Mouse (Mus musculus) cerebellum, adult 11-12 months (tissue): Measurements from ENCODE around the gene Rpe.
A peak's percentile ranks its signal among the peaks of the same experiment; 100 is the strongest.
"Not testable (repeated sequence)": the region's sequence is repeated elsewhere in the genome, so short reads cannot be mapped to it uniquely, and the experiment has no call there.

ENCODE experiments used
- DNase-seq: peaks from one replicate; pipeline ENCODE4 v3.0.0; 2022

The Rpe gene

GRCm38 (mm10) chr1:66700693-66701575 is at the start of gene Rpe:
TSS of gene Rpe (plus strand) at chr1:66700831.
- peak; percentile 92 for DNase-seq

- no peak for DNase-seq
These were observed 45.4 kb upstream of the Rpe start for GRCm38 (mm10) chr1:66655119-66655746.

DNA sequence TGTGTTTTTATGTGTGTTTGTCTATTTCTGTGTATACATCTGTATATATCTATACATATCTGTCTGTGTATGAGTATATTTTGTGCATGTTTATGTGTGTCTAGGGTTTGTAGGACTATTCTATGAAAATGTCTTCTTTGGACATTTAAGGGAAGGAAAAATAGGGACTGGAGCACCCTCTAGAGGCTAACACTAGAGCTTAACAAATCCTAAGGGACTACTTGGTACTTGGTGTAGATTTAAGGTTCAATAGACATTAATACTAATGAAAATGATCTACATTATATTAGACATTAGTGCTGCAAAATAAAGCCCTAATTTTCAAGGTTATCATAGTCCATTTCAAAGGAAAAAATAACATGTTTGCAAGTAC is 44.9 kb upstream of the Rpe start:
- DNase-seq = no peak

DNA sequence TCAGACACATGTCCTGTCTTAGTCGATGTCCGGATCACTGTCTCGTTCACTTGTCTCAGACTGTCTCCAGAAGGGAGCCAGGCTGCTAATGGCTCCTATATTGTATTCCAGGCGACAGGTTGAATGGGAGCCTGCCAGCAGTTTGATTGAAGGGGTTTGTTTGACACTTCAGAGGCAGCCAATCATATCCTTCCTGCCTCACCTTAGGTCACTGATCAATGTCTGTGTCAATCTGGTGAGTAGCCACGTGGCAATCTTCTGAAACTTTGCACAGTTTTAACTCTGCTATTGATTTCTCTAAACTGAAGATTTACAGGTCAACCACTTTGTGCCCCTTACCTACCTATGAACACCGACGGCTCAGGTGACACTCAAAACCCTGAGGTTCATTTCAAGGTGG is 29.2 kb upstream of the Rpe start:
- DNase-seq = no peak

GRCm38 (mm10) chr1:66672812-66673211 is 27.8 kb upstream of the Rpe start:
- DNase-seq = no peak

GRCm38 (mm10) chr1:66677928-66678327 is 22.7 kb upstream of the Rpe start:
- no peak for DNase-seq

DNA sequence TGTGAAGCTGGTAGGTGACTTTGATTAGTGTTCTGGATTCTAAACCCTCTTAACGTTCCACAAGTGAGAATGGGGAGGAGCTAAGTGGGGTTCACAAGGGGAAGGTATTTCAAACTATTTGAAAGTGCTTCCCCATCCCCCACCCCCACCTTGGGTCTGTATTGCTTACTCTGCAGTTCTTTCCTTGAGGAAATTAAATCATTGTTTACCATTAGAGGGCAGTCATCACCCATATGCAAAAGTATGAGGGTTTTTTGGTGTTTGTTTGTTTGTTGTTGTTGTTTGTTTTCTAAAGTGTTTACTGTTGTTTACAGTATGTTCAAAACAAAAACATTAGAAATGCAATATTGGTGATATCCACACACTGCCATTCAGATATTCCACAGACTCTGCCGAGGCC is 22.0 kb upstream of the Rpe start:
- DNase-seq = no peak

DNA sequence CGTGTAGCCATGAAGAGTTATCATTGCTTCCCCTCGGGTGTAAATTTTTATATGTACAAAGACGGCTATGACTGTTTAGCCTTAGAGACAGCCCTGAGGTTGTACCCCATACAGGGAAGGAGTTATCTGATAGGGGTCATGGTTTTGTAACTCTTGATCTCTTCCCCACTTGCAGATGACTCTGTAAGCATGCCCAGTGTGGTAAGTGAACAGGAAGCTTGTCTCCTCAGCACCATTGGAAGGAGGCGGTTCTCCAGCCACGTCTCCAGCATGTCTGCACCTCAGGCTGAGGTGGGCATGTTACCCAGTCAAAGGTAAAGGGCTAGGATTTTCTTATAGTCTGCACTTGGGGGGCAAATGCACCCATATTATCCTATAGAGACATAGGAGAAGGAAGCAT is 17.7 kb upstream of the Rpe start:
- DNase-seq = no peak

DNA sequence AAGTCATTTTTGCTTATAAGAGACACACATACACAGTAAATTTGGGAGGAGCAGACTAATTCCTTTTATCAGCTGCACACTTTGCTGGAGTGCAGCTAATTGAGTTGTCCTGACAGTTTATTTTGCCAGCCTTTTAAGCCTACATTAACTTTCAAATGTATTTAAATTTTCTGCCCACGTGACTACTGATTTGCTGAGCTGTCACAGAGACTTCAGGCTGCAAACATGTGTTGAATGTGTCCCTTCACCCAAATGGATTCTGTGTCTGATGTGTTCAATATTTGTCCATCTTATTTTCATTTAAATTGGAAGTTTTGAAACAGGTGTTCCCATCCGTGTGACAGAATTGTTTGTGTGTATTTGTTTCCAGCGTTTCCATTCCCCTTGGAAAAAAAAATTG is 8.9 kb upstream of the Rpe start:
- DNase-seq = no peak

GRCm38 (mm10) chr1:66692308-66692707 is 8.3 kb upstream of the Rpe start:
- no peak for DNase-seq

GRCm38 (mm10) chr1:66692780-66693392 is 7.7 kb upstream of the Rpe start:
- no peak for DNase-seq

GRCm38 (mm10) chr1:66694266-66694665 is 6.4 kb upstream of the Rpe start:
- DNase-seq = no peak

DNA sequence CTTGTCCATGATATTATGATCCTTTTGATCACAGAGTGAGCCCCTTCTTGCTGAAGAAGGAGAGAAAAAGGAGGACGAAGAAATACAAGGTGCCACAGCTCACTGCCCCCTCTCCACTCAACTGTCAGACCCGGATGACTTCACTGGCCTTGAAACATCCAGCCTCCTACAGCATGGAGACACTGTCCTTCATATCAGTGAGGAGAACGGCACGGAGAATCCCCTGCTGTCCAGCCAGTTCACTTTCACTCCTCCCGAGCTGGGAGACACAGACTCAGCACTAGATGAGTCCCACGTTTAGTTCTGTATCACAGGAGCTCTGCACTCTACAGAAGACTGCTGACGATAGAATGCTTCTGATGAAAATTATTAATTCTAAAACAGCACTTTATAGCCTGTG is 5.3 kb upstream of the Rpe start:
- DNase-seq = no peak

GRCm38 (mm10) chr1:66699630-66700029 is 1.0 kb upstream of the Rpe start:
- DNase-seq = not testable (repeated sequence)

DNA sequence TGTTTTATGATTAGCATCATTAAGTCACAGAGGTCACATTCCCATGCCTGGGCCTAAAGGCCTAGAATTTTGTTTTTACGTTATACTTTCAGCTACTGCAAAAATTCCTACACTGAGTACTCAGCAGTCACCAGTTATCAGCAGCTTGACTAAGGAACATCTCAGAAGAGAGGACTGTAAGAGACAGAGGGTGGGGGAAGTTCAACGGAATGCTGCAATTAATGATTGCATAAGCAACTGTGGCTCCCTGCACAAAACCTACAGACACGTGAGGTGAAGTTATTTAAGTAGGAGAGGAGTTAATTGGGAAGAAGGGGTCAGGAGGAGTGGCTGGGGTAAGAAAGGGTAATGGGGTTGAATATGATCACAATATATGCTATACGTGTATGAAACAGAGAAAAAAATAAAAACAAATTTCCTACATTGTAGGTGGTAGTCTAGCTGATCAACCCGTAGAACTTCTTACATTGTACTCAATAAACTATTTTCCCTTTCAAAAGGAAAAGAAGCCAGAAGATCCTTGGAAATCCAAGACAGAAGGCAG is 410 bp upstream of the Rpe start:
- peak; percentile 10 for DNase-seq

DNA sequence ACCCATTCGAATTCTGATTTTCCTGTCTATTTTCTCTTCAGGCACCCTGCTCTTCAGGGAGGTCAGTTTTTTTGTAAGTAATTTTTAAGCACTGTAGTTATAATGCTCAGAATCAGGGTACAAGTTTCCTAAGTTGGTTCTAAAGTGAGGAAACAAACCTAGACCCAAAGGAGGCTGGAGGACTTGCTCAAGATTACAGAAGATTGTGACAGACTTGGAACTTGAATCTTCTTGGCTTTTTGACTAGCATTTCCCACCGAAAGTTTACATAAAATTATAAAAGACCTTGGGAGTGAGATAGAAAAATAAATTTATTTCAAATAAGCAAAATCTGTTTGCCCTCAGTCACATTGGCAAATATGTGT is 927 bp downstream of the Rpe start:
- no peak for DNase-seq

DNA sequence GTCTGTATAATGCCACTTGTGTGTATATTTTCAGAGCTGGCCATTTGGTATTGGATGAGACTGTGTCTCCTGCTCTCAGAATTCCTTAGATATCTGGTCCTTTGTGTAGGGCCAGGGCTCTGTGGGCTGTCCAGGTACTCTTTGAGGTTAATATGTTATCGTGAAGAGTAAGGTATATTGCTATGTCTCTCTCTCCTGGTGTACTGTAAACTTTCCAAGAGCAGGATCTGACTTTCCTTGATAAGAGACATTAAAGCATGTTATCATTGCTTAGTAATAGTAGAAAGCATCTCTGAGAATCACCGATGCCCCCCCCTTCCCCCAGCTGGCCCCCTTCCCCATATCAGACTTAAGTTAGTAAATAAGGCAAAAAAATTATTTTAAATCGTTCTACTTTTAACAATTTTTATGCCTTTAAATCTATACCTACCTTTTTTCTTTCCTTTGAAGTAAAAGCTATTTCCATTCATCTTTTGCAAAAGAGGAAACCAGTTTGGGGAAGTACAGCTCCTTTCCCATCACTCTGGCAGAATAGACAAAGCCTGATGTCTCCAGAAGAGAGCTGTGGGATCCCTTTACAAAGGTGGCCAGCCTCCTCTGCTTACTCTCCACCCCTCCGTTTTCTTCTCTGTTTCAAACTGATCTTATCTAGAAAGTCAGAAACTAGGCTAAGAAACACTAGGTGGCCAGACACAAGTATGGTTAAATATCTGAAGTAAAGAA is 2.2 kb downstream of the Rpe start:
- no peak for DNase-seq

DNA sequence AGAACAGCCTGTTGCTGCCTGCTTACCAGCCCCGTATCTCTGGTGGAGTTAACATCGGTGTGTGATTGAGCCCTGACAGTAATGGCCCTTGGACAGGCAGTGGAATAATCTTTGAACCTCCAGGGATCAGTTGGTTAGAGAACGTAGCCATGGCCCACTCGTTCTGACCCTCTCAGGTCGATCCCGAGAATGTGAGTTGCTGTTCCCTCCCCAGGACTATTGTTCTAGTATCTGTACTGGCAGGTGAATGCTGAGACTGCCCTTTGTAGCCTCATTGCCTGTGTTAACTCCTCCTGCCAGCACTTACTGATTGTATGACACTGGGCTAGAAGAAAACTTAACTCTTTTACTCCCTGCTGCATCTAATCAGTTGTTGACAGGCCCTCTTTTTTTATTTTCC is 3.9 kb downstream of the Rpe start:
- no peak for DNase-seq

DNA sequence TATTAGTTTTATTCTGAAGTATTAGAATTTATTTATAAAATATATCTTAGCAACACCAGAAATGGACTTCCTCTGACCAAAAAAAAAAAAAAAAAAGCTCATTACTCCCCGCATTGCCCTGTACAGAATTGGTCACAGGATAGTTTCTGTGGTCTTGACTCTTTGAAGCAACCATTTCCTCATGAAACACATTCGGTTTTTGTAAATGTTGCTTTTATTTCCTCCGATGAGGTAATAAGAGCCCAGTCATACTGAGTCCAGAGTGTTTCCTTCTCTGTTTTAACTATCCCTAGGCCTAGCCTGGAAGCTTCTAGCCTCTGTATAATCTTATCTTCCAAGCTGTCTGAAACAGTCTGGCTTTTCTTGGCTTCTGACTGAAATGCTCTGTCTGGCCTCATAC is 12.2 kb downstream of the Rpe start:
- no peak for DNase-seq

DNA sequence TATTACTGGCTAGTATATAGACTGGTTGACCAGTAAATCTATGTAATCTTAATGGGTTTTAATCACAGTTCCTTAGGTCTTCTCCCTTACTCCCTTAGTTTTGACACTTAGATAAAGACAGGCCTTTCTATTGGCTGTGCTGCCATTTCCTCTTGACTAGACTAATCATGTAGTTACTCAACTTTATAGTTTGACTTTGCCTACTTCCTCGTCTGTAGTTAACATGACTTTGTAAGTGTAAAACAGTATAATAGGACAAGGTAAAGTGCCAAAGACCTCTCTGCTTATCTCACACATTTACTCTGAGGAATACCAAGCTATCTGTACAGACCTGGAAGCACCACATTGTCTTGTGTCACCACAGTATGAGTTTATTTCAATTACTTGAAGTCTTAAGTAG is 29.9 kb downstream of the Rpe start:
- no peak for DNase-seq

DNA sequence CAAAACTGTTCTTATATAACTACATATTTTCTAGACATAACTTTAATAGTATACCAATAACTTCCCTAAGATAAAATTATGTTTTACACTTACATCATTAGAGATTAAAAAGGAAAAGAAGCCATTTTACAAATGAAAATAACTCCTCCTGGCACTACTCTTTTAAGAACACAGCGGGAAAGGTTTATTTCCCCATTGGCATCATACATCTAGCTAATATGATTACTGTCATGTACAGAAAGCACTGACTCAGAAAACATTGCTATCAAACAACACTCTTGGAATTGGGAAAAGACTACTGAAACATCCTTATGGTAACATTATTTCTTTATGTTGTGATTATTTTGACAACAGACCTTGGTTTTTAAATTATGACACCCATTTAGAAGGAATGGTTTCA is 68.1 kb downstream of the Rpe start:
- no peak for DNase-seq
